Mouse (Mus musculus) heart, embryonic 10.5 days (tissue): ENCODE measurements around the gene Fam124a. TPM values are rescaled to one million over a fixed set of nuclear protein-coding genes. Genes with fewer than 3 reads are reported as not detected.
"Not testable (repeated sequence)": the region's sequence is repeated elsewhere in the genome, so short reads cannot be mapped to it uniquely, and the experiment has no call there.

Experiments
- DNase-seq: peaks from one replicate; pipeline ENCODE4 v3.0.0-alpha.2; 2017; ENCODE audit warnings: low spot score
- H3K27ac ChIP-seq: fragments of 300-500 bp; sonication (generic); 2 replicates; pipeline ENCODE4 v1.5.1; 2016; ENCODE audit warnings: mild to moderate bottlenecking
- H3K27me3 ChIP-seq: fragments of 300-500 bp; sonication (generic); 2 replicates; pipeline ENCODE4 v1.6.1; 2016; ENCODE audit warnings: mild to moderate bottlenecking; ENCODE audit not compliant: poor library complexity, insufficient read depth, severe bottlenecking
- H3K36me3 ChIP-seq: fragments of 300-500 bp; sonication (generic); 2 replicates; pipeline ENCODE4 v1.6.1; 2016; ENCODE audit warnings: mild to moderate bottlenecking, moderate library complexity
- H3K4me1 ChIP-seq: fragments of 300-500 bp; sonication (generic); 2 replicates; pipeline ENCODE4 v1.6.1; 2016; ENCODE audit warnings: mild to moderate bottlenecking
- H3K4me3 ChIP-seq: fragments of 300-500 bp; sonication (generic); 2 replicates; pipeline ENCODE4 v1.5.1; 2016; ENCODE audit warnings: mild to moderate bottlenecking, moderate library complexity
- H3K9me3 ChIP-seq: fragments of 300-500 bp; sonication (generic); 2 replicates; pipeline ENCODE4 v1.6.1; 2016; ENCODE audit warnings: mild to moderate bottlenecking, moderate library complexity
- WGBS: fragments of 180-500 bp; shearing (Covaris S2); methylation state at CpG from one replicate; pipeline ENCODE4 v1.1.7; 2016; 5-methylcytosine and 5-hydroxymethylcytosine counted together
- polyA plus RNA-seq: library from polyadenylated mRNA; unstranded; fragments of >200 nt; fragmentation: Nextera tagmentation; extraction: Ambion mirVana; gene quantifications from 2 replicates; pipeline ENCODE4 v1.2.1, GENCODE M21; 2016

The Fam124a gene
- polyA plus RNA-seq, 1 experiment from 2014 or later = 2.0 TPM

DNA sequence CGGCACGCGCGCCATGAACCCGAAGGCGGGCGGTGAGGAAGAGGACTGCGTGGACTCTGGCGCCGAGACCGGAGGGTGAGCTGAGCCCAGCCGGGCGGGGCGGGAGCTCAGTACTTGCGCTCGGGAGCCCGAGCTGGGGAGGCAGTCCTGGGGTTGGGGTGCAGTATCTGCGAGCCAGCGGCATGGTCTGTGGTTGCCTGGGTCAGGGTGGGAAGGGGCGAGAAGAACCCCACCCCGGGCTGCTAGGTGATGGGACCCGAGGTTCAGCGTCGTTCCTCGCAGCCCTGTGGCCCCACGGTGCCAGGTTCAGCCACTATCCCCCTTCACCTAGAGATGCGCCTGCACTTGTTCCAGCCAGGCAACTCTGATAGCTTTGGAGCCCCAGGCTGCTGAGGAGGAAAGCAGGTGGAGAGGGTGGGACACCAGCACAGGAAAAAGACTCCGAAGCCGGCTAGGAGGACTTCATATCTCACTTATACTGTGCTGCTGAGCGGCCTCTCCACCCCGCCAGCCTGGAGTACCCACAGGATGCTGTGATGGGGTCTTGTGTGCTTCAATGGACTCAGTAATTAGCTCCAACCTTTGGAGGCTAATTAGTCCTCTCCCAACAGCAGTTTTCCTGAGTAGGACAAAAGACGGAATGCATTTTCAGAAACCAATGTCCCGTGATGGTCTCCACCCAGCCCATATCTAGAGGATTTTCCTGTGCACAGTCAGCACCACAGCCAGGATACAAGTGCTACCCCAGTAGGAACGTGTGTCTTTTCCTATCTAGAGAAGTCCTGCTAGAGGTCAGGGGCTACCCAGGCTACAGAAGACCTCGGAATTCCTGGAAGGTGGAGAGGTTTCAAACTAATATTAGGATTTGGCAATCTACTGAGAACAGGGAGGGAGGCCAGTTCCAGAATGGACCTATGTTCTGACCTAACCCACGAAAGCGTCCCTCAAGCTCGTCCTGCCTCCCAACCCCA lies 588 bp downstream of the Fam124a start:
- H3K4me3 ChIP-seq = peak overlapping the region; percentile 80
- peak overlapping the region; percentile 86 for H3K27ac ChIP-seq
- 8% methylated on average over 38 of the region's 38 CpGs for WGBS
- DNase-seq = no peak
- no peaks in the 10 kb centered on the region for H3K9me3 ChIP-seq
- H3K27me3 ChIP-seq = peaks cover 46% of the 10 kb centered on the region
- H3K4me1 ChIP-seq = peaks cover 22% of the 10 kb centered on the region; the same call in 1 of the 2 replicates
- no peaks in the 10 kb centered on the region for H3K36me3 ChIP-seq

DNA sequence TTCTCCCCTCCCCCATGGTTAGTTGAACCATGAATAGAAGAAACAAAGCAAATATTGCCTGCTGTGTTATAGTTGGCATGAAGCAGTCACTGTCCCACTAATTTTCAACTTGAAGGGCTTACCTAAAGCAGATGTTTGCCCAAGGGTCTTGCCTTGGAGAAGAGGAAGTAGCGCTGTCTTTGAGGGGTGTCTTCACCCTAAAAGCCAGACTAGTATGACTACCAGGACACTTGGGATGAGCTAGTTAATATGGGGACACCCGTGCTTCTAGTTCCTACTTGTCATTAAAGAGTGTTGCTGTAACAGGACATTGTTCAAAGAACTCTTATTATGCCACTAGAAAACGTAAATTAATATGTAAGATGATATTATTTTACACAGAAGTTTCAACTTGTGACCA lies 1.6 kb downstream of the Fam124a start:
- no peak for DNase-seq
- H3K4me3 ChIP-seq = no peak overlapping the region
- H3K9me3 ChIP-seq = no peaks in the 10 kb centered on the region
- 73% methylated on average over 3 of the region's 3 CpGs for WGBS
- peaks cover 46% of the 10 kb centered on the region for H3K27me3 ChIP-seq
- H3K36me3 ChIP-seq = no peaks in the 10 kb centered on the region
- no peak overlapping the region for H3K27ac ChIP-seq
- H3K4me1 ChIP-seq = peaks cover 26% of the 10 kb centered on the region; the same call in 1 of the 2 replicates

DNA sequence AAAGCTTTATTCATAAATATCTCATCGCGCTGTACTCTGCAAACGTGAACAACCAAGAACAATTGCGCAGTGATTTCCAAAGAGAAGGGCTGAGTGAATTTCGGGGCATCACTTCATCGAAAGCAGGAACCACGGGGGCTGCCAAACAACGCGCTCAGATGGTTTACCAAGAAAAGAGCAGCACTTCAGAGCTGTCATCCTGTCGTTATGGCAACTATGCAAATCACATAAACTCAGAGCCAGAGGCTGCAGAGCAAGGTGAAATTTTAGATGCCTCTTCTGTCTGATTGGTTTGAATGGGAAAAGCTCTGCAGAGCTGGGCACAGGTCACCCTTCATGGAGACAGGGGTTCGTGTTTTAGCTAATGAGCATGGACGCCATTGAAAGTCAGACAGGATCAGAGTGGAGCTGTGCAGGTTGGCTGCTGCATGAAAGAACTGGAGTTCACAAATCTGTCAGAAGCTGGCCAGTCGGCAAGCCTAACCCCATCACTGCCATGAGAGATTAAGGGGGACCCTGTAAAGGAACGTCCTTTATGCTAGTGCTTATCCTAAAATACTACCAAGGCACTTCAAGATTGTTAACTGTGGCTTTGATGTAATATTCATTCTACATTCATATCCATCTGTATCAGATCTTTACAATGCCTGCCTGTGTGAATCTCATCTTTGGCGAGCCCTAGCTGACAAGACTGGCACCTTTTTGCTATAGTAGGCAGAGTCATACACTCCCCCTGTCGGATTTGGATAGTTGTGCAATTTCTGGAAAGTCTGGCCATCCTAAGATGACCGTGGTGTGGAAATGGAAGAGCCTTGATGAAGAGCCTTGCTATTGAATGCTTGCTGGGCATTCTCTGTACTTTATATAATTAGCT lies 6.6 kb downstream of the Fam124a start:
- Histone ChIP-seq H3K4me3 (no peak overlapping the region), H3K36me3 (no peaks in the 10 kb centered on the region), H3K4me1 (peaks cover 11% of the 10 kb centered on the region; the same call in 1 of the 2 replicates), H3K9me3 (no peaks in the 10 kb centered on the region), H3K27me3 (peaks cover 7% of the 10 kb centered on the region), H3K27ac (no peak overlapping the region)
- no peak for DNase-seq
- WGBS = 62% methylated on average over 17 of the region's 17 CpGs

DNA sequence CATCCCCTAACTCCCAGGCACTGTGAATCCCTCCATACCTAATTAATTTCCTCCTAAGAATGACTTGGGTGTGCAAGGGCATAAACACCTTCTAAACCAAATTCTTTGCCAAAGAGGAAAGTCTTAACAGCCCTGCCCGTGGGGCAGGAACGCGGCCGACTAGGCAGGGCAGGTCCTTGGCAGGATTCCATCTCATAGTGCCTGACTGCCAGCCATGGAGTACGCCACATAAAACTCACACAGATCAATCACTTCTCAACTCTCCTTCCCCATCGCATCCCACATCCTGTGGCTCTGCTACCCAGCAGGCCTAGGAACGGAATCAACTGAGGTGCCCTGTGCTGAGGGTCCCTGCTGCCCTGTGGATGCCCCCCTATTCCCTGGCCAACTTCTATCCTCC lies 8.1 kb downstream of the Fam124a start:
- no peak overlapping the region for H3K4me3 ChIP-seq
- H3K36me3 ChIP-seq = no peaks in the 10 kb centered on the region
- H3K9me3 ChIP-seq = no peaks in the 10 kb centered on the region
- H3K27ac ChIP-seq = no peak overlapping the region
- 84% methylated on average over 7 of the region's 7 CpGs for WGBS
- H3K27me3 ChIP-seq = no peaks in the 10 kb centered on the region
- DNase-seq = no peak
- H3K4me1 ChIP-seq = peaks cover 14% of the 10 kb centered on the region

DNA sequence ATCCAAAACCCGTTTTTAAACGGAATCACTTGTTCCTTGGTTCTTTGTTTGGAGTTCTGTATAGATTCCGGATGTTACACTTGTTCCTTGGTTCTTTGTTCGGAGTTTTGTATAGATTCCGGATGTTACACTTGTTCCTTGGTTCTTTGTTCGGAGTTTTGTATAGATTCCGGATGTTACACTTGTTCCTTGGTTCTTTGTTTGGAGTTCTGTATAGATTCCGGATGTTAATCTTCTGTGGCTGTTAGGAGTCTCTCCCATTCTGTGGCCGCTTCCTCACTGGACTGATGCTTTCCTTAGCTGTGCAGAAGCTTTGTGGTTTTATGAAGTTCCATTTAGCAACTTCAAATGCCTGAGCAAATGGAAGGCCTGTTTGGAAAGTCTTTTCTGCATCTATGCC lies 11.3 kb downstream of the Fam124a start, which contains the start of gene Gm4131:
Gene Gm4131 (minus strand): TSS at position 101 of the 400 bp plus-strand sequence.
- not testable (repeated sequence) for H3K27ac ChIP-seq, H3K4me3 ChIP-seq, DNase-seq, H3K36me3 ChIP-seq, H3K9me3 ChIP-seq, H3K27me3 ChIP-seq
- peaks cover 19% of the 10 kb centered on the region for H3K4me1 ChIP-seq
- 86% methylated on average over 9 of the region's 9 CpGs for WGBS

DNA sequence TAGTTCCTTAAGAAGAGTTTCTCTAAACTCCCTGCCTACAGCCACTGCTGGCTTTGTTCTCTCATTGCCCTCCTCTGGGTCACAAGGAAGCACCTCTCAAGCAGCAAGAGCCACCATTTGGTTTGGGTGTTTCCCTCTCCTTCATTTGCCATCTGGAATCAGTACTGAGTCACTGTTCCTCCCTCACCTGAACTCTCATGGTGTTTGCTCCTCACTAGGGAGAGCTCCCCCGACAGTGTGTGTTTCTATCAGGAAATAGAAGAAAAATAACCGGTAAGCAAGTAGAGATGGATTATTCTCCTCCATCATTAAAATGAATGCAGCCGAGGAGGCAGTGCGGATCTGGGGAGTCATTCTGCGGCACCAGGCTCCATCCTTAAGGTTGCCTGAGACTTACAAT lies 13.9 kb downstream of the Fam124a start:
- no peaks in the 10 kb centered on the region for H3K9me3 ChIP-seq
- no peaks in the 10 kb centered on the region for H3K36me3 ChIP-seq
- H3K27me3 ChIP-seq = no peaks in the 10 kb centered on the region
- H3K4me3 ChIP-seq = no peak overlapping the region
- H3K4me1 ChIP-seq = peaks cover 23% of the 10 kb centered on the region
- H3K27ac ChIP-seq = no peak overlapping the region; the same call in 1 of the 2 replicates
- no peak for DNase-seq
- 83% methylated on average over 5 of the region's 5 CpGs for WGBS

DNA sequence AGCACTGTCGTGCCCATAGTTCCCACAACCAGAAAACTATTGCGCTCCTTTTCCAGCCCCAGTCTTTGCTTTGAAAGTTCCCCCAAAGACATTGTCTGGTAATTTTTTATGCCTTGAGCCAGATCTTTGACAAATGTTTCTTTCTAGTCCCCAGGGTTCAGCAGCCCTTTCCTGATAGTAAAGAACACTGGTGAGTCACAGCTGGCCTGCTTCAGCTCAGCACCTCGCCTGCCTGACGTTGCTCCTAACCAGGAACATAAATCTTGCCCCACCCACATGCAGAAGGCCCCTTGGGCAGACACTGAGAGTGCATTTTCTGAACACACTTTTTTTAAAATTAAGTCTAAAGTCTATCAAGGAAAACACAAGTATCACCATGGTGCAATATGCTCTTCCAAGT lies 14.8 kb downstream of the Fam124a start:
- DNase-seq = no peak
- no peak overlapping the region for H3K4me3 ChIP-seq
- 26% methylated on average over 4 of the region's 4 CpGs for WGBS
- H3K27me3 ChIP-seq = no peaks in the 10 kb centered on the region
- no peaks in the 10 kb centered on the region for H3K9me3 ChIP-seq
- H3K27ac ChIP-seq = peak overlapping the region; percentile 47; the same call in 1 of the 2 replicates
- peaks cover 23% of the 10 kb centered on the region for H3K4me1 ChIP-seq
- H3K36me3 ChIP-seq = no peaks in the 10 kb centered on the region

DNA sequence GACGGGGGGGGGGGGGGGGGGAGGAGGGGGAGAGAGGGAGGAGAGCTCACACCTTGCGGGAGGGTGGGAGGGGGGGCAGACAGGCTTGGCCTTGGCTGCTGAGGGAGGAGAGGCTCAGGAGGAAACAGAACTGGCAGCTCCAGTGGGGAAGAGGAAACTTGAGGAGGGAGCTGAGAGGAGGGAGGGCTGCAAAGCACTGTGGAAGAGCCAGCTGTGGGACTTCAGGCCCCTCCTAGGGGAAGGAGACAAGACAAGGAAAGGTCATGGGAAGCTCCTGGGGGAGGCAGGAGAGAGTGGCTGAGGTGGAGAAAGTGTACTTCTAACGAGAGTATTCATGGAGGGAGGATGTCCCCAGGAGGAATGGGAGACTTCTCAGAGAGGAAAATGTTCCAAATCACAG lies 17.9 kb downstream of the Fam124a start:
- H3K9me3 ChIP-seq = no peaks in the 10 kb centered on the region
- H3K27me3 ChIP-seq = 0 out of 2 replicates have a peak, but pooled peaks cover under 1% of the 10 kb centered on the region
- no peaks in the 10 kb centered on the region for H3K36me3 ChIP-seq
- no peak for DNase-seq
- H3K4me3 ChIP-seq = 0 out of 2 replicates have a peak overlapping the region, but pooled peaks have one; percentile 15
- no peak overlapping the region for H3K27ac ChIP-seq
- H3K4me1 ChIP-seq = peaks cover 21% of the 10 kb centered on the region
- 0% methylated on average over 2 of the region's 3 CpGs for WGBS

DNA sequence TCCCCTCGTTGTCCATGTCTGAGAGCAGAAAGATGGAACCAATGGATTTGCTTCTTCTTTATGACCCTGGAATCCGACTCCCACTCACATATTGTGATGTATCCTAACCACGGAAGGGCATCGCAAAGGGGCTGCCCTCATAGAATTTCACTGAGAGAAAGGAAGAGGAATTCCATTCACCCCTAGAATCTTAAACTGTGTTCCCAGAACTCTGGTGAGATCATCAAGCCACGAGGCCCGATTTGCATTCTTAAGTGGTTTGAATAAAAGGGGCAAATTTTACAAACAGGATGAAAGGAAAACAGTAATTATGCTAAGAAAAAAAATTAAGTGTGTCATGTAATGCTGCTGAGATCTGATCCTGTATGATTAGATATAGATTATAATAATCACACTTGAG lies 19.4 kb downstream of the Fam124a start:
- Histone ChIP-seq H3K4me3 (no peak overlapping the region), H3K4me1 (peaks cover 16% of the 10 kb centered on the region), H3K27ac (no peak overlapping the region), H3K27me3 (0 out of 2 replicates have a peak, but pooled peaks cover 5% of the 10 kb centered on the region), H3K36me3 (no peaks in the 10 kb centered on the region), H3K9me3 (no peaks in the 10 kb centered on the region)
- no peak for DNase-seq
- 71% methylated on average over 6 of the region's 6 CpGs for WGBS

DNA sequence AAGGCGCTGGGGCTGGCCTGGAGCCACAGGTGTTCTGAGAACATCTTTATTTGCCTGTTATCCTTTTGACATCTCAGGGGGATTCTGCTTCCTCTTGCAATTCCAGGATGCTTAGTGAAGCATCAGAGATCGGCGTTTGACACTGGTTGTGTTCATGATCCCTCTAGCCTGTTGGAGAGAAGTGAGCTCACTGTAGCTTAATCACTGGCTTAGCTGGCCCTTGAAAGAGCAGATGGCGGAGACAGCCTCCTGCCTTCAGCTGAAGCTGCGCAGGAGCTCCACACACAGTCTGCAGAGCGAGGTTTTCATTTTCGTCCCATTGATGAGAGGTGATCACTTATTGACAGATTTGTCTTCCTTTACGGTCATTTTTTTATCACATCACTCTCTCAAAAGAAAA lies 20.3 kb downstream of the Fam124a start:
- Histone ChIP-seq H3K9me3 (no peaks in the 10 kb centered on the region), H3K36me3 (no peaks in the 10 kb centered on the region), H3K4me3 (no peak overlapping the region), H3K27me3 (0 out of 2 replicates have a peak, but pooled peaks cover 5% of the 10 kb centered on the region), H3K27ac (no peak overlapping the region), H3K4me1 (peaks cover 13% of the 10 kb centered on the region)
- 72% methylated on average over 8 of the region's 8 CpGs for WGBS
- DNase-seq = no peak

DNA sequence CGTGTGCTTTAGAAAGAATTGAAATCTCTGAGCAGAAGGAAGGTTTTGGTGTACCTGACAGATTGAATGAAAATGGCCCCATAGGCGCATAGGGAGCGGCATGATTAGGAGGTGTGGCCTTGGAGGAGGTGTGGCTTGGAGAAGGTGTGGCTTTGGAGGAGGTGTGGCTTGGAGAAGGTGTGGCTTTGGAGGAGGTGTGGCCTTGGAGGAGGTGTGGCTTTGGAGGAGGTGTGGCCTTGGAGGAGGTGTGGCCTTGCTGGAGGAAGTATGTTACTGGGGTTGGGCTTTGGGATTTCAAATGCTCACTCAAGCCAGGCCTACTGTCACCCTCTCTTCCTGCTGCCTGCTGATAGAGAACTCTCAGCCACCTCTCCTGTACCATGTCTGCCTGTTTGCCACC lies 25.4 kb downstream of the Fam124a start:
- Histone ChIP-seq H3K4me3 (no peak overlapping the region), H3K27ac (no peak overlapping the region), H3K27me3 (0 out of 2 replicates have a peak, but pooled peaks cover 5% of the 10 kb centered on the region), H3K36me3 (no peaks in the 10 kb centered on the region), H3K4me1 (0 out of 2 replicates have a peak, but pooled peaks cover 7% of the 10 kb centered on the region), H3K9me3 (no peaks in the 10 kb centered on the region)
- DNase-seq = no peak
- WGBS = 82% methylated on average over 3 of the region's 3 CpGs

DNA sequence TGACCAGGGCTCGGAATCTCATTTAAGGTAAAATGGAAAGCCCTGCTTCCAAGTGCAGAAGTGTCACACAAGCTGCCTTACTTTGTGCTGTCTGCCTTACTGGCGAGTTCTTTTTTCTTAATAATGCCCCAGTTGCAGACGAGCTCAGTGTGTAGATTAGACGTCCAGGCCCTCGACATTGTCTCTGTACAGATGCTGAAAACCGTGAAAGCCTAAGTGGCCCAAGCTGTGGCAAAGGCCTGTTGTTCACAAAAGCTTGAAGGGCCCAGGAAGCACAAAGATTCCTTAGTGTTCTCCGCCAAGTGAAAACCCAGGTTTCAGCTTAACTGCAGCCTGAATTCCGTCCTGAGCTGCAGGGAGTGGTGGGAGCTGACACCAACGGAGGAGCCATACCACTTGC lies 26.2 kb downstream of the Fam124a start:
- no peaks in the 10 kb centered on the region for H3K36me3 ChIP-seq
- 0 out of 2 replicates have a peak, but pooled peaks cover 5% of the 10 kb centered on the region for H3K27me3 ChIP-seq
- no peak overlapping the region for H3K4me3 ChIP-seq
- H3K4me1 ChIP-seq = 0 out of 2 replicates have a peak, but pooled peaks cover 3% of the 10 kb centered on the region
- DNase-seq = no peak
- WGBS = 73% methylated on average over 9 of the region's 9 CpGs
- H3K27ac ChIP-seq = no peak overlapping the region
- H3K9me3 ChIP-seq = no peaks in the 10 kb centered on the region
